Mouse (Mus musculus) heart, adult 9 months (tissue): ENCODE data around the gene Ulk4.
A peak's percentile ranks its signal among the peaks of the same experiment; 100 is the strongest.

Experiments
- DNase-seq, 2 experiments: peaks; one replicate each; pipeline ENCODE4 v3.0.0; 2022; ENCODE audit warnings: low spot score in 2 of 2

Gene Ulk4

GRCm38 (mm10) chr9:121107643-121108042 is 169.4 kb downstream of the Ulk4 start:
- DNase-seq: peak; percentile 53 to 56

GRCm38 (mm10) chr9:121107101-121107500 is 169.9 kb downstream of the Ulk4 start:
- no peak for DNase-seq

GRCm38 (mm10) chr9:121101516-121101915 is 175.5 kb downstream of the Ulk4 start:
- DNase-seq: no peak

- DNase-seq: no peak
These were observed 177.5 kb downstream of the Ulk4 start for GRCm38 (mm10) chr9:121099453-121099852.

- DNase-seq: no peak
These were observed 183.2 kb downstream of the Ulk4 start for GRCm38 (mm10) chr9:121093760-121094159.

GRCm38 (mm10) chr9:121092568-121092967 is 184.4 kb downstream of the Ulk4 start:
- DNase-seq: no peak

- DNase-seq: no peak
These were observed 185.8 kb downstream of the Ulk4 start for GRCm38 (mm10) chr9:121091016-121091735.

GRCm38 (mm10) chr9:121087661-121088060 is 189.3 kb downstream of the Ulk4 start:
- no peak for DNase-seq

- DNase-seq: no peak
These were observed 192.8 kb downstream of the Ulk4 start for GRCm38 (mm10) chr9:121084191-121084590.

GRCm38 (mm10) chr9:121080834-121081233 is 196.2 kb downstream of the Ulk4 start:
- no peak for DNase-seq

GRCm38 (mm10) chr9:121080413-121080812 is 196.6 kb downstream of the Ulk4 start:
- no peak for DNase-seq

GRCm38 (mm10) chr9:121079388-121080088 is 197.5 kb downstream of the Ulk4 start:
- no peak for DNase-seq

GRCm38 (mm10) chr9:121076291-121076690 is 200.7 kb downstream of the Ulk4 start:
- no peak for DNase-seq

GRCm38 (mm10) chr9:121075246-121075645 is 201.8 kb downstream of the Ulk4 start:
- DNase-seq: no peak

GRCm38 (mm10) chr9:121074726-121075125 is 202.3 kb downstream of the Ulk4 start:
- DNase-seq: no peak

GRCm38 (mm10) chr9:121072127-121072757 is 204.8 kb downstream of the Ulk4 start:
- no peak for DNase-seq

GRCm38 (mm10) chr9:121071461-121072126 is 205.4 kb downstream of the Ulk4 start:
- no peak for DNase-seq

GRCm38 (mm10) chr9:121071050-121071449 is 205.9 kb downstream of the Ulk4 start:
- peak in 1 of 2 experiments; percentile 16 for DNase-seq

- no peak for DNase-seq
These were observed 208.9 kb downstream of the Ulk4 start for GRCm38 (mm10) chr9:121068115-121068514.

GRCm38 (mm10) chr9:121067043-121067442 is 210.0 kb downstream of the Ulk4 start:
- no peak for DNase-seq

GRCm38 (mm10) chr9:121065383-121065978 is 211.5 kb downstream of the Ulk4 start:
- no peak for DNase-seq
